Mouse (Mus musculus) layer of hippocampus, postnatal 25 days (tissue): ENCODE data around the gene Trpm3. TPM values are rescaled to one million over a fixed set of nuclear protein-coding genes. Genes with fewer than 3 reads are reported as not detected.
A peak's percentile ranks its signal among the peaks of the same experiment; 100 is the strongest.

Experiments used
- DNase-seq, 2 experiments: peaks; one replicate each; pipeline ENCODE4 v3.0.0; 2022; ENCODE audit warnings: mixed read lengths in 2 of 2, low spot score in 1 of 2; ENCODE audit errors: extremely low spot score in 1 of 2
- total RNA-seq, 2 experiments: library from RNA; stranded (reverse); gene quantifications; 2 replicates each; pipeline ENCODE4 v1.2.3; 2021

The Trpm3 gene
- total RNA-seq, 2 experiments from 2014 or later: 46.2 to 55.0 TPM

- no peak for DNase-seq
Observed at GRCm38 (mm10) chr19:22912971-22913370, 774.1 kb downstream of the Trpm3 start.

GRCm38 (mm10) chr19:22915868-22916642, 777.2 kb downstream of the Trpm3 start:
- peak; percentile 67 to 86 for DNase-seq

GRCm38 (mm10) chr19:22916643-22917344, 777.9 kb downstream of the Trpm3 start:
- peak; percentile 78 to 92 for DNase-seq

GRCm38 (mm10) chr19:22917345-22917735, 778.5 kb downstream of the Trpm3 start:
- DNase-seq: no peak

- DNase-seq: no peak
Observed at GRCm38 (mm10) chr19:22920949-22921348, 782.1 kb downstream of the Trpm3 start.

GRCm38 (mm10) chr19:22922871-22923670, 784.2 kb downstream of the Trpm3 start:
- no peak for DNase-seq

- DNase-seq: no peak
Observed at GRCm38 (mm10) chr19:22925284-22925683, 786.4 kb downstream of the Trpm3 start.

GRCm38 (mm10) chr19:22926753-22927152, 787.9 kb downstream of the Trpm3 start:
- no peak for DNase-seq

GRCm38 (mm10) chr19:22928366-22928765, 789.5 kb downstream of the Trpm3 start:
- DNase-seq: no peak

GRCm38 (mm10) chr19:22929768-22930167, 790.9 kb downstream of the Trpm3 start:
- DNase-seq: no peak

- DNase-seq: peak in 1 of 2 experiments; percentile 33
Observed at GRCm38 (mm10) chr19:22930368-22930834, 791.6 kb downstream of the Trpm3 start.

GRCm38 (mm10) chr19:22931006-22931405, 792.2 kb downstream of the Trpm3 start:
- DNase-seq: no peak

GRCm38 (mm10) chr19:22935067-22935466, 796.2 kb downstream of the Trpm3 start:
- no peak for DNase-seq

- no peak for DNase-seq
Observed at GRCm38 (mm10) chr19:22938848-22939724, 800.2 kb downstream of the Trpm3 start.

- no peak for DNase-seq
Observed at GRCm38 (mm10) chr19:22939836-22940235, 801.0 kb downstream of the Trpm3 start.

- DNase-seq: peak in 1 of 2 experiments; percentile 59
Observed at GRCm38 (mm10) chr19:22940487-22940886, 801.6 kb downstream of the Trpm3 start.

- DNase-seq: no peak
Observed at GRCm38 (mm10) chr19:22940956-22941355, 802.1 kb downstream of the Trpm3 start.

- no peak for DNase-seq
Observed at GRCm38 (mm10) chr19:22952480-22952879, 813.6 kb downstream of the Trpm3 start.

- no peak for DNase-seq
Observed at GRCm38 (mm10) chr19:22953191-22953590, 814.3 kb downstream of the Trpm3 start.

- peak in 1 of 2 experiments; percentile 37 for DNase-seq
Observed at GRCm38 (mm10) chr19:22958414-22958813, 819.6 kb downstream of the Trpm3 start.
